ENCODE assay signal across 8 mouse cellular contexts in the genomic region with DNA sequence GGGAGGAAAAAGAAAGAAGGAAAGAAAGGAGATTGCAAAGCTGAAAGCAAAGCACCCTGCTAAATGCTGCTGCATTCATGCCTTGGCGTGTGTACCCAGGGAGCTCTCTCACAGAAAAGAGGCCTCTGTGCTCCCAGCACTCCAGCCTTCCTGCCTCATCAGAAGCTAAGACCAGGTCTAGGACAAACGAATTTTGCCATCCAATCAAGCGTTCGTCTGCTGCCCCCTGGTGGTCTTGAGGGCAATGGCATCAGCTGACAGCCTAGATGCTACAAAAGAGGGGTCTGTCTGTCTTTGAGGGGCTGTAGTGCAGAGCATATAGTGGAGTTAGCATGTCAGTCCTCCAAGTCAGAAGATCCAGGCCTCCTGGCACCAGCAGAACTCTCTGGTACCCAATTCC. TPM values are rescaled to one million over a fixed set of nuclear protein-coding genes. Genes with fewer than 3 reads are reported as not detected.
DNase-seq lines count a peak whose midpoint lies in the region; ATAC-seq and TF ChIP-seq lines count a peak whose summit lies in the region.

No protein-coding gene starts in this region.

- intact Hi-C loops in gastrocnemius, adult 2 months (cut with DNase I) = loop anchor here (1.0 kb wide), 1 partner anchor 139 kb away; no protein-coding TSS in a partner anchor

- WGBS in intestine, postnatal 0 days = under 1% methylated on average over 4 of the region's 4 CpGs
- 0% methylated on average over 4 of the region's 4 CpGs for WGBS in intestine, embryonic 15.5 days
- WGBS in limb, embryonic 10.5 days = 0% methylated on average over 4 of the region's 4 CpGs
- WGBS in midbrain, postnatal 0 days = 0% methylated on average over 4 of the region's 4 CpGs

- no peak overlapping the region for H3K27ac ChIP-seq in intestine, postnatal 0 days (ENCODE audit: low read depth, low read length)
- no peak overlapping the region for H3K27ac ChIP-seq in intestine, embryonic 15.5 days
- no peak overlapping the region for H3K27ac ChIP-seq in gastrocnemius, adult 2 months
- H3K27ac ChIP-seq in limb, embryonic 10.5 days = peak overlapping the region; percentile 97; the same call in 1 of the 2 replicates
- H3K27ac ChIP-seq in midbrain, postnatal 0 days (ENCODE audit: low read depth, low read length) = no peak overlapping the region

- DNase-seq in cerebellum, postnatal 4 days (ENCODE audit: low spot score in 2 of 2) = peak; percentile 89 to 93
- peak; percentile 86 for DNase-seq in gastrocnemius, adult 2 months
- DNase-seq in kidney, adult 18-20 months = peak; percentile 86
- peak; percentile 93 for DNase-seq in limb, embryonic 10.5 days (ENCODE audit: low spot score)
- peak; percentile 94 for DNase-seq in midbrain, postnatal 0 days (ENCODE audit: low spot score)
- DNase-seq in spleen, postnatal 14 days (ENCODE audit: low spot score in 2 of 2) = peak; percentile 64 to 82

- no peak overlapping the region for H3K4me2 ChIP-seq in intestine, postnatal 0 days (replicated peaks; ENCODE audit: low read depth)
- no peak overlapping the region for H3K4me2 ChIP-seq in intestine, embryonic 15.5 days (replicated peaks)
- H3K4me2 ChIP-seq in midbrain, postnatal 0 days (ENCODE audit: low read depth, low read length, poor library complexity, severe bottlenecking) = no peak overlapping the region

- no peaks in the 10 kb centered on the region for H3K36me3 ChIP-seq in intestine, postnatal 0 days (ENCODE audit: control insufficient read depth, insufficient read depth)
- H3K36me3 ChIP-seq in intestine, embryonic 15.5 days = no peaks in the 10 kb centered on the region
- no peaks in the 10 kb centered on the region for H3K36me3 ChIP-seq in limb, embryonic 10.5 days
- H3K36me3 ChIP-seq in midbrain, postnatal 0 days (ENCODE audit: insufficient read depth, low read length) = no peaks in the 10 kb centered on the region

- ATAC-seq in intestine, postnatal 0 days = no peak
- no peak for ATAC-seq in intestine, embryonic 15.5 days
- ATAC-seq in midbrain, postnatal 0 days (ENCODE audit: low FRiP score) = peak; percentile 38; the same call in 1 of the 2 replicates

- peak; percentile 99 for TF ChIP-seq CTCF in intestine, postnatal 0 days (IDR thresholded peaks at IDR 0.05; ENCODE audit: low read depth)
- TF ChIP-seq CTCF in gastrocnemius, adult 2 months (IDR thresholded peaks at IDR 0.05) = peak; percentile 100
- TF ChIP-seq CTCF in midbrain, postnatal 0 days (IDR thresholded peaks at IDR 0.05) = peak; percentile 100

- H3K27me3 ChIP-seq in intestine, postnatal 0 days (replicated peaks; ENCODE audit: control insufficient read depth, insufficient read depth, low read length) = no peaks in the 10 kb centered on the region
- no peaks in the 10 kb centered on the region for H3K27me3 ChIP-seq in intestine, embryonic 15.5 days (replicated peaks)
- H3K27me3 ChIP-seq in limb, embryonic 10.5 days (ENCODE audit: low read depth, poor library complexity, severe bottlenecking) = no peaks in the 10 kb centered on the region; the same call in 1 of the 2 replicates
- no peaks in the 10 kb centered on the region for H3K27me3 ChIP-seq in midbrain, postnatal 0 days (ENCODE audit: insufficient read depth, low read length)

- H3K9me3 ChIP-seq in intestine, postnatal 0 days (ENCODE audit: control insufficient read depth) = no peaks in the 10 kb centered on the region
- H3K9me3 ChIP-seq in intestine, embryonic 15.5 days = no peaks in the 10 kb centered on the region
- no peaks in the 10 kb centered on the region for H3K9me3 ChIP-seq in limb, embryonic 10.5 days (replicated peaks)
- H3K9me3 ChIP-seq in midbrain, postnatal 0 days (ENCODE audit: low read length) = no peaks in the 10 kb centered on the region

- no peaks in the 10 kb centered on the region for H3K4me1 ChIP-seq in intestine, postnatal 0 days (replicated peaks; ENCODE audit: control insufficient read depth, insufficient read depth, low read length)
- peaks cover 24% of the 10 kb centered on the region for H3K4me1 ChIP-seq in intestine, embryonic 15.5 days (replicated peaks)
- peaks cover 47% of the 10 kb centered on the region for H3K4me1 ChIP-seq in limb, embryonic 10.5 days
- H3K4me1 ChIP-seq in midbrain, postnatal 0 days (ENCODE audit: insufficient read depth, low read length) = peaks cover 7% of the 10 kb centered on the region; the same call in 1 of the 2 replicates

- H3K9ac ChIP-seq in intestine, postnatal 0 days (ENCODE audit: low read depth, low read length) = no peak overlapping the region
- H3K9ac ChIP-seq in intestine, embryonic 15.5 days = no peak overlapping the region
- H3K9ac ChIP-seq in midbrain, postnatal 0 days (replicated peaks; ENCODE audit: low read length, poor library complexity, severe bottlenecking) = no peak overlapping the region

- no peak overlapping the region for H3K4me3 ChIP-seq in intestine, postnatal 0 days (ENCODE audit: low read depth, low read length)
- H3K4me3 ChIP-seq in intestine, embryonic 15.5 days (replicated peaks) = no peak overlapping the region
- no peak overlapping the region for H3K4me3 ChIP-seq in gastrocnemius, adult 2 months
- H3K4me3 ChIP-seq in limb, embryonic 10.5 days = 0 out of 2 replicates have a peak overlapping the region, but pooled peaks have one; percentile 93
- no peak overlapping the region for H3K4me3 ChIP-seq in midbrain, postnatal 0 days (ENCODE audit: low read depth, low read length)

RNA-seq across cellular contexts. Expression of a gene that starts 1.2 kb away (rescaled TPM):
- 5.4 and 6.8 TPM in 2 replicates for polyA plus RNA-seq in intestine, postnatal 0 days (2015; fragmentation: Nextera tagmentation; extraction: Ambion mirVana)
- polyA plus RNA-seq in intestine, embryonic 15.5 days (2015; fragmentation: Nextera tagmentation; extraction: Ambion mirVana) = 5.4 and 6.1 TPM in 2 replicates
- total RNA-seq in gastrocnemius, adult 2 months (2021) = 1 to 10 TPM; 2.0 to 4.3 TPM
- 9.2 and 9.6 TPM in 2 replicates for polyA plus RNA-seq in limb, embryonic 10.5 days (2016; fragmentation: Nextera tagmentation; extraction: Ambion mirVana)
- total RNA-seq in midbrain, postnatal 0 days (2014; rRNA removed) = 33.6 and 34.8 TPM in 2 replicates
- 6.4 TPM in 2 replicates for polyA plus RNA-seq in midbrain, postnatal 0 days (2015; fragmentation: Nextera tagmentation; extraction: Ambion mirVana)

RNA-seq across cellular contexts. Expression of a gene that starts 14.1 kb away (rescaled TPM):
- polyA plus RNA-seq in intestine, postnatal 0 days (2015; fragmentation: Nextera tagmentation; extraction: Ambion mirVana) = 1.5 and 1.8 TPM in 2 replicates
- 4.8 and 6.1 TPM in 2 replicates for polyA plus RNA-seq in intestine, embryonic 15.5 days (2015; fragmentation: Nextera tagmentation; extraction: Ambion mirVana)
- total RNA-seq in gastrocnemius, adult 2 months (2021) = 1 to 10 TPM in 1 of 2 experiments, under 1 TPM in 1; 0.61 to 1.0 TPM
- polyA plus RNA-seq in limb, embryonic 10.5 days (2016; fragmentation: Nextera tagmentation; extraction: Ambion mirVana) = 5.2 and 7.6 TPM in 2 replicates
- total RNA-seq in midbrain, postnatal 0 days (2014; rRNA removed) = 32.9 and 44.2 TPM in 2 replicates
- polyA plus RNA-seq in midbrain, postnatal 0 days (2015; fragmentation: Nextera tagmentation; extraction: Ambion mirVana) = 42.5 and 47.4 TPM in 2 replicates
